Mouse (Mus musculus): ENCODE data around the gene Fhl2.

DNA sequence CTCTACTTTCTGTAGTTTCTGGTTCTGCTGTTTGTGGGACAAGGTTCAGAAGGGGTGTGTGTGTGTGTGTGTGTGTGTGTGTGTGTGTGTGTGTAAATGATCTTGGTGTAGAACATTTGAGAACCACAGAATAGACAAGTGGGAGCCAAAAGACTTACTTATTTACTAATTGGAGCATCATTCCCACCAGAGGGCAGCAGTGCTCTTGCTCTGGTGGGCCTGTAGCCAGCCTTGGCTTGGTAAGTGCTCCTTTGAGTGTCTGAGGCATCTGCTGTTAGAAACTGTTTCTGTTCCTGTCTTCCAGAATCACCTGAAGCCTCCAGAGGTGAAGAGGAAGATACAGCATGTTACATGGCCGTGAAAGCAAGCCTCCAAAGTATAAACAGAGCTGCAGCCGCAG lies 83.9 kb downstream of the Fhl2 start:
- no peak for TF ChIP-seq EP300 (IDR thresholded peaks at IDR 0.05; ENCODE audit: low read depth)
- TF ChIP-seq CTCF (IDR thresholded peaks at IDR 0.05; ENCODE audit: low read depth), result peak; percentile 64

Measured in liver, postnatal 0 days (tissue).